Mouse (Mus musculus): ENCODE results near the gene Thbs2. TPM values are rescaled to one million over a fixed set of nuclear protein-coding genes. Genes with fewer than 3 reads are reported as not detected.

The Thbs2 gene
- polyA plus RNA-seq, 1 experiment from 2014 or later = 110 TPM

DNA sequence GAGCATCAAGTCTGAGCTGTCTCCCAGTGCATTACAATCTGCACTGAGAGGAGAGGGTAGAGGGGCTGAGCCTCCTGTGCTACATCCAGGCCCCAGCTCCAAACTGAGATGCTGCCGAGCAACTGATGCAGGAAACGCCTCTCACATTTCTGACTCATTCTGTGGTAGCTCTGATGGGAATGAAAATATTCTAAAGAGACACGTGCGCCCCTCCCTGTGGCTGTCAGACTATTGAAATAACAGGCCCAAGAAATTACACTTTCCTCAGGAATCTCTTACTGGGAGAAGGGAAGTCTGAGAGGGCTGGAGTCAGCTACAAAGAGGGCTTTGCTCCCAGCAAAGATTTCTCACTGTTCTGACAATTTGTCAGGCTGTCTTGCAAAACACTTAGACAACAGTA, 34.3 kb downstream of the Thbs2 start:
- no peak overlapping the region for H3K27ac ChIP-seq

DNA sequence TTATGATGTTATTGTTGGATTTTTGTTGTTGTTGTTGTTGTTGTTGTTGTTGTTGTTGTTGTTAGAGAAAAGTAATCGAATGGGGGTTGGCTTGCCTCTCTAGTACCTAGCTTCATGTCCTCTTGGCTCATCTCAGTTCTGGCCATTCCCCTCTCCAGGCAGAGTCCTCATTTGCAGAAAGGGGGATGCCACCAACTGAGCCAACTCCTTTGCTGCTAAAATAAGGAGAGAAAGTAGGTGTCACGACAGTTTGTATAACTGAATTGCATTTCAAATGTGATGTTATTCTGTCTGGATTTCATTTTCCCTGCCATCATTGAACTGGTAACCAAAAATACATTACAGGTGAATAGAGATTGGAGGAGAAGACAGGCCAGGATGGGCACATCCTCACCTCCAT, 35.9 kb downstream of the Thbs2 start:
- Histone ChIP-seq H3K9me3 (no peaks in the 10 kb centered on the region), H3K36me3 (no peaks in the 10 kb centered on the region), H3K9ac (no peak overlapping the region), H3K4me3 (no peak overlapping the region), H3K4me1 (peaks cover 7% of the 10 kb centered on the region; the same call in 1 of the 2 replicates), H3K27ac (no peak overlapping the region), H3K27me3 (no peaks in the 10 kb centered on the region), H3K4me2 (no peak overlapping the region)
- ATAC-seq (ENCODE audit: insufficient number of reproducible peaks, low FRiP score, low TSS enrichment, low read depth) = no peak
- WGBS = 89% methylated on average over 2 of the region's 2 CpGs

More for the DNA sequence above, 34.3 kb downstream of the Thbs2 start:
- no peak for ATAC-seq (ENCODE audit: insufficient number of reproducible peaks, low FRiP score, low TSS enrichment, low read depth)
- H3K9me3 ChIP-seq = no peaks in the 10 kb centered on the region
- H3K9ac ChIP-seq = no peak overlapping the region
- WGBS = 60% methylated on average over 4 of the region's 4 CpGs
- H3K4me1 ChIP-seq = peaks cover 7% of the 10 kb centered on the region; the same call in 1 of the 2 replicates
- H3K36me3 ChIP-seq = no peaks in the 10 kb centered on the region
- H3K27me3 ChIP-seq = no peaks in the 10 kb centered on the region
- H3K4me3 ChIP-seq = no peak overlapping the region
- no peak overlapping the region for H3K4me2 ChIP-seq

DNA sequence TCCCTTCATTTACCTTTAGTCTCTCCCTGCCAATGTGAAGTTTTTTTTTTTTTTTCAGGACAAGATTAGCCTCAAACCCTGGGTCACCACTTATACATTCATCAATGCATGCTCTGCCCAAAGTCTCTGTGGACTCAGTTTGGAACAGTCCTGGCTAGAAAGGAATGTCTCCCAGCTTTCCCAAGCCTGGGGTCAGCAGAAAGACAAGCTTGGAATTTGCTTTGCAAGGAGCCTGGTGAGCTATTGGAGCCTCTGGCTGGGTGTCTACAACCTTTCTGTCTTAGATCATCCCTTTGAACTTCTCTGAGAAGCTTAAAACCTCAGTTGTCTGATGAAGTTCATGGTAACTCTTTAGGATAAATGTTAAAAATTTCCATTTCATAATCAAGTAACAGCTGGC, 36.9 kb downstream of the Thbs2 start:
- no peak for ATAC-seq (ENCODE audit: insufficient number of reproducible peaks, low FRiP score, low TSS enrichment, low read depth)
- no peak overlapping the region for H3K9ac ChIP-seq

DNA sequence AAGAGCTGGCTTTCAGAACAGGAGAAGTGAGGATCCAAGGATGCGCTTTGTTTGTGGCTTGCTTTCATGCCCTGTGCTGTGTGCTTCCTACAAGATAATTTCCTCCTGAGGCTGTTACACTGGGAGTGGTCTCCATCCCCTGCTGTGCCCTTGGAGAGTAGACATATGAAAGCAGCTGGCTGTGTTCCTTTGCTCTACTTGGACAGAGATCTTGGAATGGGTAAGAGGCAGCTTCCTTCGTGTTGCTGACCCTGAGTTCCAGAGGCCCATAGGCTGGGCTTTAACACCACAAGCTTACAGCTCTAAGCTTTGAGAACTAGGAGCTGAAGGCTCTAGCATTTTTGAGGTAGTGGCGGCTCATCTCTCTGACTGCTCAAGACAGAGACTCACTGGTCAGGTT, 39.1 kb downstream of the Thbs2 start:
- Histone ChIP-seq H3K36me3 (no peaks in the 10 kb centered on the region), H3K27me3 (no peaks in the 10 kb centered on the region), H3K9ac (no peak overlapping the region), H3K9me3 (no peaks in the 10 kb centered on the region), H3K4me1 (peaks cover 11% of the 10 kb centered on the region), H3K27ac (no peak overlapping the region), H3K4me3 (no peak overlapping the region), H3K4me2 (no peak overlapping the region)
- WGBS = 74% methylated on average over 3 of the region's 3 CpGs
- ATAC-seq (ENCODE audit: insufficient number of reproducible peaks, low FRiP score, low TSS enrichment, low read depth) = no peak

More for the DNA sequence above, 36.9 kb downstream of the Thbs2 start:
- Histone ChIP-seq H3K9me3 (no peaks in the 10 kb centered on the region), H3K4me1 (peaks cover 7% of the 10 kb centered on the region), H3K27me3 (no peaks in the 10 kb centered on the region), H3K4me3 (no peak overlapping the region), H3K36me3 (no peaks in the 10 kb centered on the region), H3K4me2 (no peak overlapping the region), H3K27ac (0 out of 2 replicates have a peak overlapping the region, but pooled peaks have one; percentile 12)

DNA sequence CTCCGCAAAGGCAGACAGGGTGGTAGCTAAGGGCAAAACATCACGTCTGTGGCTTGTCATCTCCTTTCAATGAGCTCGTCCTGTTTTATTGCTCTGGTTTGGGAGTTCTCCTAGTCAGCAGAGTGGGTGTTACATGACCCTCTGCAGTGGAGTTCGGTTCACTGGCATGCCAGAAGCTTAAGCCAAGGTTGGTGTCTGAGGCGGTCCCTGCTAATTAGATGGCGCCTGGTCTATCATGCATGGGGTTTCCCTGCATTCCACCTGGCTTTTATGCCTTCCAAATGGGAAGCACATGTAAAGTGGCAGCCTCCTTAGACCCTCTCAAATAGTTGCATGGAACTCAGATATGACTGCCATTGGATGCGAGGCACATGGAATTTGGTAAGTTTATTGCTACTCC, 42.0 kb downstream of the Thbs2 start:
- Histone ChIP-seq H3K9ac (no peak overlapping the region), H3K36me3 (no peaks in the 10 kb centered on the region), H3K27me3 (no peaks in the 10 kb centered on the region), H3K4me1 (peaks cover 25% of the 10 kb centered on the region), H3K9me3 (no peaks in the 10 kb centered on the region), H3K4me3 (no peak overlapping the region), H3K27ac (no peak overlapping the region), H3K4me2 (no peak overlapping the region)
- no peak for ATAC-seq (ENCODE audit: insufficient number of reproducible peaks, low FRiP score, low TSS enrichment, low read depth)
- 37% methylated on average over 7 of the region's 7 CpGs for WGBS

DNA sequence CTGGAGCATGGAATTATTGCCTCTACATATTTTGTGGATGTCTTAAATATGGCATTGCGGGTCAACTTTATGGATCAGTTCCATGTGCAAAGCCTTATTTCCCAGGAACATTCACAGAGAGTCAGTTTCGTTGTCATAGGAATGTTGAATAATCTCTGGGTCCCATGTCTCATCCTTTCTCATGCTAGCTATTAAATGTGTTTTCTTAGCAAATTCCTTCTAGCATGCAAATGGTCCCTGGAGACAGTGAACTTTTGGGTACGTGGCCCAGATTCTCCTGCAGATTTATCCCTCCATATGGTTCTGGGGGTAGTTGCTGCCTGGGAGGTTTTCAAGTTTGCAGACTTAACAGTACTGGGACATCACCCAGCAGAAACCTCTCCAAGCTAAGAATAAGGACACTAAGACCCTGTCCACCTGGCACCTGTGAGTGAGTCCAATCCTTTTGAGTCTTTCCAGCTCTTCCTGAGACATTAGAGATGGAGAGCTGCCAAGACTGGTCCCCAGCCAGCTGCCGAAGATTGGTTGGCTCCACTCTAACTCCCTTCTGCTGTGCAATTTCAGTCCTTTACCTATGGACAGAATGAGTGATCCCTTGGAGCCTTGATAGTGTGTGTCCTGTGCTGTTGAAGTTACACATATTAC, 45.9 kb downstream of the Thbs2 start:
- no peak overlapping the region for H3K4me2 ChIP-seq
- no peaks in the 10 kb centered on the region for H3K27me3 ChIP-seq
- H3K36me3 ChIP-seq = no peaks in the 10 kb centered on the region
- WGBS = 49% methylated on average over 4 of the region's 4 CpGs
- no peak overlapping the region for H3K4me3 ChIP-seq
- H3K4me1 ChIP-seq = peaks cover 18% of the 10 kb centered on the region
- no peaks in the 10 kb centered on the region for H3K9me3 ChIP-seq
- no peak overlapping the region for H3K9ac ChIP-seq
- ATAC-seq (ENCODE audit: insufficient number of reproducible peaks, low FRiP score, low TSS enrichment, low read depth) = no peak
- H3K27ac ChIP-seq = peak overlapping the region; percentile 5

DNA sequence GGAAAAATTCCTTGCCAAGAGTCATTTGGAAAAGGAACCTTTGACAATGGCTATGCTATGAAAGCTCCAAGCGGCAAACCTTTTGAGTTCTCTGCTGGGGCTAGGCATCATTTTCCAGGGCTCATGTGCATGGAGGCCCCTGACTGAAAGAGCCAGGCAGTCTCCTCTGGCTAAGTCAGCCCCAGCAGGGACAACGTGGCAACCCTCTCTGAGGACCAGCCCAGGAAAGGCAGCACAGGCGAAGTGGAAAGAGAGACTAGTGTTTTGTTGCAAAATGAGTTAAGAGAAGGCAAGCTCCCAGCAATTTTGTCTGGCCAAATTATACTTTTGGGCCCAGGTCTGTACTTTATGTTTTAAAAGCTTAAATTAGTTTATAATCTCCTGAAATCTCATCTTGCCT, 50.0 kb downstream of the Thbs2 start:
- Histone ChIP-seq H3K36me3 (no peaks in the 10 kb centered on the region), H3K27ac (peak overlapping the region; percentile 47), H3K9ac (no peak overlapping the region), H3K9me3 (no peaks in the 10 kb centered on the region), H3K4me1 (peaks cover 26% of the 10 kb centered on the region), H3K27me3 (no peaks in the 10 kb centered on the region), H3K4me3 (no peak overlapping the region), H3K4me2 (no peak overlapping the region)
- no peak for ATAC-seq (ENCODE audit: insufficient number of reproducible peaks, low FRiP score, low TSS enrichment, low read depth)
- WGBS = 58% methylated on average over 3 of the region's 3 CpGs

DNA sequence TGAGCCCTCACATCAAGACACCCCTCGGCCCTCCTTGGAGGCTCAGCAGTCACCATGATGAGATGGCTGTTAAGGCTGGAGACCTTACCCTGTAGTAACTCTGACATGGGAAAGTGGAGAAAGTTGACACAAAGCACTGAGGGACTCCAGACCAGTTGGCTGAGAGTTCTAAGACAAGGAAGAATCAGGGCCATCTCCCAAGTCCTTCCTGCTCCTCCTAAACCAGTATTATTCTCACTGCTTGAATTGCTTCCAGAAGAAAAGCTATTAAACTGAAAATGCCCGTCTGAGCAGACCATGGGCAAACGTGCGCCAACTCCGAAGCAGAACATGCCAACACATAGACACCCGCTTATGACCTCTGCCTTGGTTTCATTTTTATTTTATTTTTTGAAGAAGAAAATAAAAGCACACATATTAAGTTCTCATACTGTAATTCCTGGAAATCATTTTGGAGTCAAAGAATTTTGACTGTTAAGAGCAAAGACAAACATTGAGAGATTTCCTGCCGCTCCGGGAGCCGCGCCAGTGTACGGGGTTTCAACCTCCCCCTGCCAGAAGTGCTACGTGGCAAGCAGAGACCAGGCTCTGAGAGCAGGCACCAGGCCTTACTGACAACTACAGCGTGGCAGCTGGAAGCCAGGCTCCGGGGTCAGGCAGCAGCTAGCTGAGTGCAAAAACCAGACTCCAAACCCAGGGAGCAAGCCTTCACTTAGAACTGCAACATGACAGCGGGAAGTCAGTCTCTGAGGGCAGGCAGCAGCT, 53.5 kb downstream of the Thbs2 start:
- no peaks in the 10 kb centered on the region for H3K36me3 ChIP-seq
- no peaks in the 10 kb centered on the region for H3K27me3 ChIP-seq
- H3K4me2 ChIP-seq = no peak overlapping the region
- peak overlapping the region; percentile 90 for H3K27ac ChIP-seq
- ATAC-seq (ENCODE audit: insufficient number of reproducible peaks, low FRiP score, low TSS enrichment, low read depth) = peak; percentile 75
- H3K4me3 ChIP-seq = no peak overlapping the region
- WGBS = 52% methylated on average over 15 of the region's 15 CpGs
- no peaks in the 10 kb centered on the region for H3K9me3 ChIP-seq
- H3K4me1 ChIP-seq = peaks cover 14% of the 10 kb centered on the region; the same call in 1 of the 2 replicates
- no peak overlapping the region for H3K9ac ChIP-seq

DNA sequence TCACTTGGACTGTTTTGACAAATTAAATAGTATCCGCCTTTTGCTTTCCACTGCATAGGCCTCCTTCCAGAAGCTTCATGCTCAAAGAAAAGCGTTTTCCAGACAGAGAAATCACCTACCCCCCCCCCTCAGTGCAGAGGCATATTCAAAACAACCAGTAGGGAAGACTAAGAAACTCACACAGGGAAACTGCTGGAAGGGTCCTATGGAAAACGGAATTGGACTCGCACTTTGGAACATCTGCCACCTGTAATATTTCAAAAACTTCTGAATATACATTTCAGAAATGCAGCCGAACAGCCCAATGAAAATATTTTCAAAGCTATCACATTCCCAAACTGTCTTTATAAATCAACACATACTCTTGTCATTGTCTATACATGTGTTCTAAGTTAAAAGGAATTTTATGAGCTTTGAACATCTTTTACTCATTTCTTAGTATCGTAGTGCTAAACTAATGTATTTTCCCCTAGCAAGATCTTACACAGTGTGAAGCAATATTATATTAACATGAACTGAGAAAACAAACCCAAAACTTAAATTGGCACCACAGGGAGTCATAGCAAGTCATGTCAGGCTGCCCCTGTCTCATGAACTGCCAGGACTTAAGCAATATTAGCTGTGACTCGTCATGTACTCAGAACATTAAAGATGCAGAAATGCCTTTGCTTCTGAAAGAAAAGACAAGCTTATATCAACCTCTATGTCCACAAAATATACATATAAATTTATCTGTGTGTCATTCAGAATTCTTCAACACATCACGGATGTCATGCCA, 58.3 kb downstream of the Thbs2 start:
- 56% methylated on average over 8 of the region's 8 CpGs for WGBS
- Histone ChIP-seq H3K4me1 (peaks cover 16% of the 10 kb centered on the region; the same call in 1 of the 2 replicates), H3K4me2 (no peak overlapping the region), H3K36me3 (no peaks in the 10 kb centered on the region), H3K4me3 (no peak overlapping the region), H3K27ac (peak overlapping the region; percentile 69), H3K9ac (no peak overlapping the region), H3K27me3 (no peaks in the 10 kb centered on the region), H3K9me3 (no peaks in the 10 kb centered on the region)
- peak; percentile 64; the same call in 1 of the 2 replicates for ATAC-seq (ENCODE audit: insufficient number of reproducible peaks, low FRiP score, low TSS enrichment, low read depth)

DNA sequence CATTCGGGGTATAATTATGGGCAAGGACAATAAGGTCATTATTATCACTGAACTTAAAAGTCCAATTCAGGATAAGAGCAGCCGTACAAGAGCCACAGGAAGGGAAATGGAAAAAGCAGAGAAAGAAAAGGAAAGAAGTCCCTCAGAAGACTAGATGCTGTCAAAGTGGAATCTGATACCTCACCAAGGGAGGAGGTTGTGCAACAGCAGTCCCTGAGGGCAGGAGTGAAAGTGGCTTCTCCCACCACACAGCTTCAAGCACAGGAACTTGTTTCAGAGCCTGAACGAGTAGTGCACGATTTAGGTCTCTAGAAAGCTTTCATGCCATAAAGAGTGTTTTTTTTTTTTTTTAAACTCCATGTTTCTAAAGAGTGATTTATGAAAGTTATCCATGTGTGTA, 65.1 kb downstream of the Thbs2 start:
- Histone ChIP-seq H3K36me3 (no peaks in the 10 kb centered on the region), H3K9me3 (no peaks in the 10 kb centered on the region), H3K9ac (no peak overlapping the region), H3K4me2 (no peak overlapping the region), H3K27me3 (no peaks in the 10 kb centered on the region), H3K27ac (no peak overlapping the region; the same call in 1 of the 2 replicates), H3K4me3 (no peak overlapping the region), H3K4me1 (peaks cover 13% of the 10 kb centered on the region)
- WGBS = 50% methylated on average over 4 of the region's 4 CpGs
- ATAC-seq (ENCODE audit: insufficient number of reproducible peaks, low FRiP score, low TSS enrichment, low read depth) = no peak

DNA sequence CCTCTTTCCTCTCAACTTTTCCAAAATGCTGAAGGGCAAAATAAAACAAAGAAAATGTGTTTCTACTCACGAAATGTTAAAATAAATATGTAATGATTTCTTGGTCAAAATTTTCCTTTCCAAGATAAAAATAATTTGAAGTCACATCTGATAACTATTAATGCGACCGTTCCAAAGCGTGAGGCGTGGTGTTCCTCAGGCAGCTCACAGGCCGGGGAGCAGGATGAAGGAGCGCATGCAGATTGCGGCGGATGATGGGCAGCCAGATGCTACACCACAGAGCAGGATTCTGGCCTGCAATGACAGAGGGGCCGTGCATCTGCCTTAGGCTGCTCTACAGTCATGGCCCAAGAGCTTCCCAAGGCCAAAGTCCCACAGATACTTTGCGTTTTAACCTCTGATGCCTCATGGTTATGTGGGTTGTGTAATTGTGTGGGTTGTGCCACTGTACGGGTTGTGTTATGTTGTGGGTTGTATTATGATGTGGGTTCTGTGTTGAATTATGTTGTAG, 66.2 kb downstream of the Thbs2 start:
- no peak overlapping the region for H3K9ac ChIP-seq
- ATAC-seq (ENCODE audit: insufficient number of reproducible peaks, low FRiP score, low TSS enrichment, low read depth) = no peak; the same call in 1 of the 2 replicates
- no peaks in the 10 kb centered on the region for H3K27me3 ChIP-seq
- WGBS = 63% methylated on average over 12 of the region's 12 CpGs
- H3K4me2 ChIP-seq = no peak overlapping the region
- H3K36me3 ChIP-seq = no peaks in the 10 kb centered on the region
- peak overlapping the region; percentile 67; the same call in 1 of the 2 replicates for H3K27ac ChIP-seq
- H3K9me3 ChIP-seq = no peaks in the 10 kb centered on the region
- H3K4me3 ChIP-seq = no peak overlapping the region
- H3K4me1 ChIP-seq = peaks cover 13% of the 10 kb centered on the region

Data from limb, embryonic 15.5 days (tissue).